In the genomic region with DNA sequence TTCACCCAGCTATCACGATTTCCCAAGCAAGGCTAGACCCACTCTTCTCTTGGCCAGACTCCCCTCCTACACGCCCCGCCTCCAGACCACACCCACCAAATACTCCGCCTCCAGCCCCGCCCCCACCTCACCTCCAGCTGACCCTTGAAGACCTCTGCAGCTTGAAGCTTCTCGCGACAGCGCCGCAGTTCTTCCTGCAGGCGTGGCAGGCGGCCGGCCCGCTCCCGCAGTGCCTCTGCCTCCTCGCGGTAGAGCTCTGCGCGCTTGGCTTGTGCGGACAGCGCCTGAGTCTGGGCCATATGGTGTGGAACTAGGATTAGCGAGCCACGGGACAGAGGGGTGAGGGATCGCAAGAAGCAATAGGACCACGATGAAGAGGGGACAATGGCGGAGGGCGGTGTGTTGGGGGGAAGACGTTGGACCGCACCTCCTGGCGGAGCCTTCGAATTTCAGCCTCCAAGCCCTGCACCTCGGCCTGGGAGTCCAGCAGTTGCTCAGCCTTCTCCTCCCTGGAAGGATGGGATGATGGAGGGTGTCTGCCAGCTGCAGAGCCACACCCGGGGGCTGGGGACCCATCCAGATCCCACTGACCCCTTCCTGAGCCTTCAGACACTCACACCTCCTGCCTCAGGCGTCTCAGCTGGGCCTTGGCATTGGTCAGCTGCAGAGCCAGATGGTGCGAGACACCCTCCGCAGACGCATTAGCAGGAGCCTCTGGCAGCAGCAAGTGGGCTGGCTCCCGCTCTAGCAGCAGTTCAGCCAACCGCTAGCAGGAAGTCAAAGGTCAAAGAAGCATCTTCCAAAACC, we compare ENCODE assay signal across 8 mouse cellular contexts. TPM values are rescaled to one million over a fixed set of nuclear protein-coding genes. Genes with fewer than 3 reads are reported as not detected.
DNase-seq lines count a peak whose midpoint lies in the region; ATAC-seq lines count a peak whose summit lies in the region.

No protein-coding gene starts in this region.

- H3K27me3 ChIP-seq in embryonic facial prominence, embryonic 15.5 days: peaks cover 21% of the 10 kb centered on the region
- H3K27me3 ChIP-seq in hindbrain, embryonic 12.5 days: peaks cover 22% of the 10 kb centered on the region
- 0 out of 2 replicates have a peak, but pooled peaks cover 14% of the 10 kb centered on the region for H3K27me3 ChIP-seq in liver, embryonic 15.5 days

- no peaks in the 10 kb centered on the region for H3K9me3 ChIP-seq in embryonic facial prominence, embryonic 15.5 days (replicated peaks)
- no peaks in the 10 kb centered on the region for H3K9me3 ChIP-seq in hindbrain, embryonic 12.5 days (replicated peaks)
- H3K9me3 ChIP-seq in liver, embryonic 15.5 days (replicated peaks): no peaks in the 10 kb centered on the region

- WGBS in embryonic facial prominence, embryonic 15.5 days: 12% methylated on average over 38 of the region's 38 CpGs
- 4% methylated on average over 38 of the region's 38 CpGs for WGBS in hindbrain, embryonic 12.5 days
- 27% methylated on average over 38 of the region's 38 CpGs for WGBS in liver, embryonic 15.5 days (ENCODE audit: insufficient replicate concordance)

- DNase-seq in thymus, postnatal 4 days: peak; percentile 40
- no peak for DNase-seq in thymus, adult 18-20 months
- DNase-seq in retina, postnatal 7 days (ENCODE audit: low read depth, low spot score): peak; percentile 66
- DNase-seq in natural killer cell, adult 2 months (ENCODE audit: low spot score in 2 of 2): no peak
- DNase-seq in thymus, postnatal 10 days (ENCODE audit: low spot score in 2 of 2): no peak

- H3K36me3 ChIP-seq in embryonic facial prominence, embryonic 15.5 days: no peaks in the 10 kb centered on the region
- H3K36me3 ChIP-seq in hindbrain, embryonic 12.5 days: no peaks in the 10 kb centered on the region
- no peaks in the 10 kb centered on the region for H3K36me3 ChIP-seq in liver, embryonic 15.5 days (replicated peaks)

- H3K27ac ChIP-seq in embryonic facial prominence, embryonic 15.5 days (replicated peaks): no peak overlapping the region
- H3K27ac ChIP-seq in hindbrain, embryonic 12.5 days: no peak overlapping the region
- no peak overlapping the region for H3K27ac ChIP-seq in liver, embryonic 15.5 days (replicated peaks)

- H3K4me2 ChIP-seq in embryonic facial prominence, embryonic 15.5 days (replicated peaks): peak overlapping the region; percentile 40
- peak overlapping the region; percentile 45 for H3K4me2 ChIP-seq in hindbrain, embryonic 12.5 days (replicated peaks)
- peak overlapping the region; percentile 55 for H3K4me2 ChIP-seq in liver, embryonic 15.5 days

- peaks cover 15% of the 10 kb centered on the region for H3K4me1 ChIP-seq in embryonic facial prominence, embryonic 15.5 days
- H3K4me1 ChIP-seq in hindbrain, embryonic 12.5 days: peaks cover 17% of the 10 kb centered on the region
- peaks cover 29% of the 10 kb centered on the region for H3K4me1 ChIP-seq in liver, embryonic 15.5 days (replicated peaks)

- H3K4me3 ChIP-seq in embryonic facial prominence, embryonic 15.5 days (replicated peaks): peak overlapping the region; percentile 21
- H3K4me3 ChIP-seq in hindbrain, embryonic 12.5 days: peak overlapping the region; percentile 15; the same call in 1 of the 2 replicates
- peak overlapping the region; percentile 18; the same call in 1 of the 2 replicates for H3K4me3 ChIP-seq in liver, embryonic 15.5 days (replicated peaks)

- no peak for ATAC-seq in embryonic facial prominence, embryonic 15.5 days (ENCODE audit: insufficient number of reproducible peaks, low FRiP score, low TSS enrichment, low read depth)
- peak; percentile 73 for ATAC-seq in hindbrain, embryonic 12.5 days (ENCODE audit: low FRiP score)
- ATAC-seq in liver, embryonic 15.5 days (ENCODE audit: insufficient read depth): no peak

- H3K9ac ChIP-seq in embryonic facial prominence, embryonic 15.5 days: no peak overlapping the region
- H3K9ac ChIP-seq in hindbrain, embryonic 12.5 days: peak overlapping the region; percentile 29; the same call in 1 of the 2 replicates
- H3K9ac ChIP-seq in liver, embryonic 15.5 days: no peak overlapping the region

RNA-seq across cellular contexts. Expression of a gene that starts 2.6 kb away (rescaled TPM):
- 0.80 and 1.8 TPM in 2 replicates for polyA plus RNA-seq in embryonic facial prominence, embryonic 15.5 days (2015; fragmentation: Nextera tagmentation; extraction: Ambion mirVana)
- polyA plus RNA-seq in hindbrain, embryonic 12.5 days (2016; fragmentation: Nextera tagmentation; extraction: Ambion mirVana): 0.50 and 0.85 TPM in 2 replicates
- polyA plus RNA-seq in liver, embryonic 15.5 days (2015; fragmentation: Nextera tagmentation; extraction: Ambion mirVana): 2.5 and 2.8 TPM in 2 replicates

RNA-seq across cellular contexts. Expression of a gene that starts 15.0 kb away (rescaled TPM):
- 32.0 and 34.2 TPM in 2 replicates for polyA plus RNA-seq in embryonic facial prominence, embryonic 15.5 days (2015; fragmentation: Nextera tagmentation; extraction: Ambion mirVana)
- 13.2 and 14.4 TPM in 2 replicates for polyA plus RNA-seq in hindbrain, embryonic 12.5 days (2016; fragmentation: Nextera tagmentation; extraction: Ambion mirVana)
- 6.3 TPM in 2 replicates for polyA plus RNA-seq in liver, embryonic 15.5 days (2015; fragmentation: Nextera tagmentation; extraction: Ambion mirVana)

RNA-seq across cellular contexts. Expression of a gene that starts 54.1 kb away (rescaled TPM):
- polyA plus RNA-seq in embryonic facial prominence, embryonic 15.5 days (2015; fragmentation: Nextera tagmentation; extraction: Ambion mirVana): 137 and 138 TPM in 2 replicates
- 108 and 128 TPM in 2 replicates for polyA plus RNA-seq in hindbrain, embryonic 12.5 days (2016; fragmentation: Nextera tagmentation; extraction: Ambion mirVana)
- polyA plus RNA-seq in liver, embryonic 15.5 days (2015; fragmentation: Nextera tagmentation; extraction: Ambion mirVana): 59.7 and 67.9 TPM in 2 replicates

RNA-seq across cellular contexts. Expression of a gene that starts 54.5 kb away (rescaled TPM):
- polyA plus RNA-seq in embryonic facial prominence, embryonic 15.5 days (2015; fragmentation: Nextera tagmentation; extraction: Ambion mirVana): 321 and 330 TPM in 2 replicates
- polyA plus RNA-seq in hindbrain, embryonic 12.5 days (2016; fragmentation: Nextera tagmentation; extraction: Ambion mirVana): 194 and 200 TPM in 2 replicates
- polyA plus RNA-seq in liver, embryonic 15.5 days (2015; fragmentation: Nextera tagmentation; extraction: Ambion mirVana): 144 and 151 TPM in 2 replicates

Comparison
In these comparisons a context has a peak if more than half of its experiments do, and no peak if none do; other contexts are left out.
1. DNase-seq: peak in thymus, postnatal 4 days (single experiment) and retina, postnatal 7 days (single experiment); none in thymus, adult 18-20 months (0 of 2), natural killer cell, adult 2 months (0 of 2) and thymus, postnatal 10 days (0 of 2).
2. Peak in every context shown above with its lines, with median percentiles within 50 percentile points of each other: H3K4me2 ChIP-seq and H3K4me3 ChIP-seq.